11 mouse cellular contexts compared by ENCODE assay signal in the genomic region with DNA sequence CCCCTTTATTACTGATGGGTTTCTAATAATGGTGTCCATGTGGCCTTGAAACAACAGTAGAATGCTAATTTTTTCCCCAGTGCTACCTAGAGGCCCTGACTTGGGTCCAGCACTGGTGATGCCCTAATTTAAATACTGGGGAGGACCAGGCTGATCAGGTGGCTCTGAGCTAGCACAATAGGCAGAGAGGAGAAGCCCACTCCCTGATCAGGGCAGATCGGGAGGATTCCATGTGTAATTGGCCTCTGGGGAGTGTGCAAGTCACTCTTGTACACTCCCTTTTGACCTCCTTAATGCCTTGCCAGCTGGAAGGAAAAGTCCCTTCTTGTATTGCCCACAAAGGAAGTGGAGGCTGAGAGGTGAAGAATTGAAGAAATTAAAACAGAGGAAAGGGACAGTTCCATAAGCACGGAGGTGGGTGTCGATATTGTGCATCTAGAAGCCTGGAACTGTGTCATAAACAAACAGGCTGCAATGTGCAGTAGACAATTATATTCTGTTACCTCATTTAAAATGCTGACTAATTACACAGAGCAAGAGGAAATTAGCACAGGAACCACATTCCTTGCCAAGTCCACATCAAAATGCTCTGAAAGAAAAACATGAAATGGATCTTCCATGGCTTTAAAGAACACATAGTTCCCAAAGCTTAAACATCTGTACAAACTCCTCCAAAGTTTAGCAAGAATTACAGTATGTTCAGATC.
A peak's percentile ranks its signal among the peaks of the same experiment; 100 is the strongest.
DNase-seq lines count a peak whose midpoint lies in the region; ATAC-seq and TF ChIP-seq lines count a peak whose summit lies in the region.
"Had no signal": no experiment of that assay in that cellular context is flagged by ENCODE, and none has a peak within 500 bp of the region (broad histone marks: within the 10 kb centered on the region; RNA-seq: fewer than 3 reads in every experiment).

No protein-coding gene starts in this region.

- peak; percentile 5 for DNase-seq in kidney, adult 9 months
- DNase-seq in kidney, adult 8-10 months, result no peak
- peak; percentile 3 to 14 for DNase-seq in right cerebral cortex, adult 2 months (ENCODE audit: low spot score in 2 of 2)
- DNase-seq in right cerebral cortex, postnatal 4 days, result no peak
- peak; percentile 8 for DNase-seq in kidney, postnatal 0 days (ENCODE audit: low spot score)
- DNase-seq in cerebellum, postnatal 10 days, result no peak
- no peak for DNase-seq in yolk sac, embryonic 10.5 days (ENCODE audit: low spot score)
- DNase-seq: cerebellum, adult 2 months; lung, postnatal 14 days had no signal

- no peaks in the 10 kb centered on the region for H3K27me3 ChIP-seq in kidney, postnatal 0 days (ENCODE audit: insufficient read depth, low read length)

- no peak overlapping the region for H3K9ac ChIP-seq in kidney, postnatal 0 days (ENCODE audit: low read depth, low read length)

- 33% methylated on average over 3 of the region's 3 CpGs for WGBS in kidney, postnatal 0 days

- no peak overlapping the region for H3K27ac ChIP-seq in kidney, postnatal 0 days

- H3K9me3 ChIP-seq in kidney, postnatal 0 days (replicated peaks; ENCODE audit: low read length), result no peaks in the 10 kb centered on the region

- H3K4me1 ChIP-seq in kidney, postnatal 0 days (replicated peaks; ENCODE audit: insufficient read depth, low read length), result no peaks in the 10 kb centered on the region

- H3K4me3 ChIP-seq in kidney, postnatal 0 days (replicated peaks; ENCODE audit: low read depth, low read length), result no peak overlapping the region

- no peaks in the 10 kb centered on the region for H3K36me3 ChIP-seq in kidney, postnatal 0 days (ENCODE audit: insufficient read depth, low read length)

- no peak overlapping the region for H3K4me2 ChIP-seq in kidney, postnatal 0 days (ENCODE audit: low read length)

- TF ChIP-seq CTCF in kidney, postnatal 0 days (IDR thresholded peaks at IDR 0.05; ENCODE audit: low read depth), result no peak

- 0 out of 2 replicates have a peak, but pooled peaks have one; percentile 36 for ATAC-seq in kidney, postnatal 0 days (replicated peaks; ENCODE audit: low FRiP score, low read depth)
- no peak for ATAC-seq in megakaryocyte, adult 5-6 weeks (ENCODE audit: poor library complexity, severe bottlenecking)
- ATAC-seq: activated CD4-positive, CD25-positive, alpha-beta regulatory T cell, adult 4 months had no signal

Comparison
In these comparisons a context has a peak if more than half of its experiments do, and no peak if none do; other contexts are left out.
1. DNase-seq: peak in kidney, adult 9 months (single experiment), right cerebral cortex, adult 2 months (2 of 2) and kidney, postnatal 0 days (single experiment); none in kidney, adult 8-10 months (0 of 2), right cerebral cortex, postnatal 4 days (single experiment), cerebellum, postnatal 10 days (0 of 2) and yolk sac, embryonic 10.5 days (single experiment).